Mouse (Mus musculus) cortical plate, adult 2 months (tissue): ENCODE data around the gene Fbxw10.

Source experiments
- CTCF ChIP-seq: fragments of 200-500 bp; IDR thresholded peaks from 2 replicates; pipeline ENCODE4 v1.5.1; 2011; ENCODE audit warnings: mild to moderate bottlenecking, control low read depth, low read length; ENCODE audit not compliant: insufficient read depth; ENCODE audit errors: extremely low read depth
- POLR2A ChIP-seq: fragments of 200-500 bp; IDR thresholded peaks from 2 replicates; pipeline ENCODE4 v1.6.1; 2011; ENCODE audit warnings: mild to moderate bottlenecking, low read length, control low read depth; ENCODE audit not compliant: insufficient read depth; ENCODE audit errors: extremely low read depth

DNA sequence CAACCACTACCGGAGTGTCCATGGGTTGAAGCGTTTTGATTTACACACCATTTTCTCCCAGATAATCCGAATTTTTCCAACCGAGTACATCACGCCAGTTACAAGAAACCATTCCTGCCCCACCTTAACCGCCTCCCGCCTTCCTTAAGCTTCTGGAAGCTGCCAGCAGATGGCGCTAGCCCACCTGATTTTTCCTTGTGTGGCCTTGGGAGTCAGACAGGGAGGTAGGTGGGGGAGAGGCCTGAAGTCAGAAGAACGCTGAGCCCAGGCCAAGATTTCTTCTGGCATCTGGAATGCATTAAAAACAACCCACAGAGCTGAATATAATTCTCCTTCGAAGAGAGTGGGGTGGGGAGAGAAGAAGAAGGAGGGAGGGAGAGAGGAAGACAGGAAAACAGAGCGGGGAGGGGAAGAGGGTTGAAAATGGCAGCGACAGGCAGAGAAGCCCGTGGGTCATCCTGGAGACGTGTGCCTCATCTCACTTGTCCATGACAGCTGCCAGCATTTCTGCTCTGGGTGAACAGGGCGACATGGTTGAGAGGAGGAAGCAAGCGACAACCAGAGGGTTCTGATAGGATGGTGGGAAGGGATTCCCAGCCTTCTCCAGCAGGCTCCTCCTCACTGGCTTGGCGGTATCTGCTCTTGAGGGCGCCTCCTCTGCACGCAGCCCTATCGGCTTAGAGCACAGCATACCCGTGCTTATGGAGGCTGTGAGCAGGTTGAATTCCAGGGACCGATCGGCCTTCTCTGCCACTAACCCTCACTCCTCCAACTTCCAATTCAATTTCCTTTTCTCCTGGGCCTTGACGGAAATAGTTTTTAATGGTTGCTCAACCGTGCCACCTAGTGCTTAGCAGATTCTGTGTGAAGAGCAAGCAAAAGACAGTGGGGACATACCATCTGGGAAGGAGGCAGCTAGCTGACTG lies 74.4 kb downstream of the Fbxw10 start:
- TF ChIP-seq CTCF (peak; percentile 90), POLR2A (peak; percentile 24; the same call in 1 of the 2 replicates)
